Mouse (Mus musculus): ENCODE results near the gene Ctf2. TPM values are rescaled to one million over a fixed set of nuclear protein-coding genes. Genes with fewer than 3 reads are reported as not detected.

Gene Ctf2
- total and polyA plus RNA-seq, 2 experiments: not detected

GRCm38 (mm10) chr7:127730170-127730569 is 1.8 kb downstream of the Ctf2 start:
- no peak overlapping the region for H3K27ac ChIP-seq (replicated peaks; ENCODE audit: insufficient read depth, low read depth, low read length)
- H3K36me3 ChIP-seq (ENCODE audit: control insufficient read depth, insufficient read depth, low read length): no peaks in the 10 kb centered on the region
- no peak for DNase-seq (ENCODE audit: extremely low read depth, low read depth, low spot score)
- H3K4me3 ChIP-seq (ENCODE audit: insufficient read depth, low read depth, low read length): no peak overlapping the region
- no peaks in the 10 kb centered on the region for H3K79me2 ChIP-seq (ENCODE audit: control insufficient read depth, insufficient read depth, low read length)
- H3K9ac ChIP-seq (ENCODE audit: low read depth, low read length): no peak overlapping the region
- 69% methylated on average over 4 of the region's 4 CpGs for WGBS
- TF ChIP-seq POLR2A (IDR thresholded peaks at IDR 0.05; ENCODE audit: extremely low read depth, insufficient read depth, low read length): no peak
- no peak for TF ChIP-seq CTCF (IDR thresholded peaks at IDR 0.05; ENCODE audit: low read depth, low read length)
- H3K27me3 ChIP-seq (ENCODE audit: control insufficient read depth, insufficient read depth, low read length): no peaks in the 10 kb centered on the region
- H3K4me1 ChIP-seq (ENCODE audit: control insufficient read depth, insufficient read depth, low read length): no peaks in the 10 kb centered on the region

GRCm38 (mm10) chr7:127727898-127728297 is 4.1 kb downstream of the Ctf2 start:
- TF ChIP-seq CTCF (IDR thresholded peaks at IDR 0.05; ENCODE audit: low read depth, low read length) (no peak), POLR2A (IDR thresholded peaks at IDR 0.05; ENCODE audit: extremely low read depth, insufficient read depth, low read length) (no peak)
- Histone ChIP-seq H3K9ac (ENCODE audit: low read depth, low read length) (no peak overlapping the region), H3K4me1 (ENCODE audit: control insufficient read depth, insufficient read depth, low read length) (no peaks in the 10 kb centered on the region), H3K4me3 (ENCODE audit: insufficient read depth, low read depth, low read length) (no peak overlapping the region), H3K36me3 (ENCODE audit: control insufficient read depth, insufficient read depth, low read length) (no peaks in the 10 kb centered on the region), H3K27ac (replicated peaks; ENCODE audit: insufficient read depth, low read depth, low read length) (no peak overlapping the region), H3K27me3 (ENCODE audit: control insufficient read depth, insufficient read depth, low read length) (no peaks in the 10 kb centered on the region), H3K79me2 (ENCODE audit: control insufficient read depth, insufficient read depth, low read length) (no peaks in the 10 kb centered on the region)
- WGBS: 83% methylated on average over 7 of the region's 7 CpGs
- no peak for DNase-seq (ENCODE audit: extremely low read depth, low read depth, low spot score)

- TF ChIP-seq POLR2A (IDR thresholded peaks at IDR 0.05; ENCODE audit: extremely low read depth, insufficient read depth, low read length) (no peak), CTCF (IDR thresholded peaks at IDR 0.05; ENCODE audit: low read depth, low read length) (no peak)
- no peak overlapping the region for H3K27ac ChIP-seq (replicated peaks; ENCODE audit: insufficient read depth, low read depth, low read length)
- no peaks in the 10 kb centered on the region for H3K4me1 ChIP-seq (ENCODE audit: control insufficient read depth, insufficient read depth, low read length)
- no peaks in the 10 kb centered on the region for H3K36me3 ChIP-seq (ENCODE audit: control insufficient read depth, insufficient read depth, low read length)
- no peaks in the 10 kb centered on the region for H3K79me2 ChIP-seq (ENCODE audit: control insufficient read depth, insufficient read depth, low read length)
- no peak overlapping the region for H3K9ac ChIP-seq (ENCODE audit: low read depth, low read length)
- no peaks in the 10 kb centered on the region for H3K27me3 ChIP-seq (ENCODE audit: control insufficient read depth, insufficient read depth, low read length)
- no peak for DNase-seq (ENCODE audit: extremely low read depth, low read depth, low spot score)
- H3K4me3 ChIP-seq (ENCODE audit: insufficient read depth, low read depth, low read length): no peak overlapping the region
- WGBS: 91% methylated on average over 6 of the region's 6 CpGs
These were observed 6.0 kb downstream of the Ctf2 start for GRCm38 (mm10) chr7:127725924-127726323.

- Histone ChIP-seq H3K9ac (ENCODE audit: low read depth, low read length) (no peak overlapping the region), H3K4me1 (ENCODE audit: control insufficient read depth, insufficient read depth, low read length) (no peaks in the 10 kb centered on the region), H3K4me3 (ENCODE audit: insufficient read depth, low read depth, low read length) (no peak overlapping the region), H3K36me3 (ENCODE audit: control insufficient read depth, insufficient read depth, low read length) (no peaks in the 10 kb centered on the region), H3K27me3 (ENCODE audit: control insufficient read depth, insufficient read depth, low read length) (no peaks in the 10 kb centered on the region), H3K79me2 (ENCODE audit: control insufficient read depth, insufficient read depth, low read length) (no peaks in the 10 kb centered on the region), H3K27ac (replicated peaks; ENCODE audit: insufficient read depth, low read depth, low read length) (no peak overlapping the region)
- DNase-seq (ENCODE audit: extremely low read depth, low read depth, low spot score): no peak
- TF ChIP-seq POLR2A (IDR thresholded peaks at IDR 0.05; ENCODE audit: extremely low read depth, insufficient read depth, low read length) (no peak), CTCF (IDR thresholded peaks at IDR 0.05; ENCODE audit: low read depth, low read length) (no peak)
- WGBS: 95% methylated on average over 2 of the region's 2 CpGs
These were observed 6.5 kb downstream of the Ctf2 start for GRCm38 (mm10) chr7:127725490-127725889.

GRCm38 (mm10) chr7:127719258-127719657 is 12.7 kb downstream of the Ctf2 start:
- Histone ChIP-seq H3K27ac (replicated peaks; ENCODE audit: insufficient read depth, low read depth, low read length) (no peak overlapping the region), H3K79me2 (ENCODE audit: control insufficient read depth, insufficient read depth, low read length) (no peaks in the 10 kb centered on the region), H3K27me3 (ENCODE audit: control insufficient read depth, insufficient read depth, low read length) (no peaks in the 10 kb centered on the region), H3K4me3 (ENCODE audit: insufficient read depth, low read depth, low read length) (no peak overlapping the region), H3K9ac (ENCODE audit: low read depth, low read length) (no peak overlapping the region), H3K36me3 (ENCODE audit: control insufficient read depth, insufficient read depth, low read length) (no peaks in the 10 kb centered on the region; the same call in 1 of the 2 replicates), H3K4me1 (ENCODE audit: control insufficient read depth, insufficient read depth, low read length) (no peaks in the 10 kb centered on the region)
- 86% methylated on average over 6 of the region's 6 CpGs for WGBS
- TF ChIP-seq CTCF (IDR thresholded peaks at IDR 0.05; ENCODE audit: low read depth, low read length): no peak
- no peak for TF ChIP-seq POLR2A (IDR thresholded peaks at IDR 0.05; ENCODE audit: extremely low read depth, insufficient read depth, low read length)
- no peak for DNase-seq (ENCODE audit: extremely low read depth, low read depth, low spot score)

- Histone ChIP-seq H3K27me3 (ENCODE audit: control insufficient read depth, insufficient read depth, low read length) (no peaks in the 10 kb centered on the region), H3K79me2 (ENCODE audit: control insufficient read depth, insufficient read depth, low read length) (no peaks in the 10 kb centered on the region), H3K27ac (replicated peaks; ENCODE audit: insufficient read depth, low read depth, low read length) (no peak overlapping the region), H3K4me1 (ENCODE audit: control insufficient read depth, insufficient read depth, low read length) (no peaks in the 10 kb centered on the region), H3K9ac (ENCODE audit: low read depth, low read length) (no peak overlapping the region), H3K36me3 (ENCODE audit: control insufficient read depth, insufficient read depth, low read length) (no peaks in the 10 kb centered on the region; the same call in 1 of the 2 replicates), H3K4me3 (ENCODE audit: insufficient read depth, low read depth, low read length) (no peak overlapping the region)
- no peak for DNase-seq (ENCODE audit: extremely low read depth, low read depth, low spot score)
- 90% methylated on average over 6 of the region's 6 CpGs for WGBS
- TF ChIP-seq POLR2A (IDR thresholded peaks at IDR 0.05; ENCODE audit: extremely low read depth, insufficient read depth, low read length): no peak
- TF ChIP-seq CTCF (IDR thresholded peaks at IDR 0.05; ENCODE audit: low read depth, low read length): no peak
These were observed 13.6 kb downstream of the Ctf2 start for GRCm38 (mm10) chr7:127718339-127718738.
